ENCODE assay signal across 8 mouse cellular contexts in the genomic region with DNA sequence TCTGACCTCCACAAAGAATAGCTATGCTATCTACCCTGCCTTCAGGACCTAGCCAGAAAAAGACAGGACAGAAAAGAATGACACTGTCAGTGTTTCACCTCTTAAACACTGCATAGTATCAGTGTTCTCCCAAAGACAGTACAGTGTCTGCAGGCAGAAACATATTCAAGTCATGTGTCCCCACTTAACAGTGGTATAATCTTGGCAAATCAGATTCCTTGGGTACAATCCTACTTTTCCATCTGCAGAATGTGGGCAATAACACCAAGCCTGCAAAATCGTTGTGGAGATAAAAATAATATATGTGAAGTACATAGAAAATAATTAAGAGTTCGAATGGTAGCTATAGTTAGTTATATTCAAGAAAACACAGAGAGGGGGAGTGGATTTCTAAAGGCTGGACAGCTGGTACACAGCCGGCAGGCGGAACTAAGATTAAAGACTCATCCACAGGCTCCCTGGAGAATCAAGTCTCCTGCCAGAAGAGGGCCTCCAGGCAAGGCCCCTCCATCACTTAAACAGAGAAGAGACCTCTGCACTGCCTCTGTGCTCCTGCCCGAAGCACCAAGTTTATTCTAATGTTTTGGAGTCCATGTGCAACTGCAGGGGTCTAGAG. TPM values are rescaled to one million over a fixed set of nuclear protein-coding genes. Genes with fewer than 3 reads are reported as not detected.
DNase-seq lines count a peak whose midpoint lies in the region; ATAC-seq lines count a peak whose summit lies in the region.

No protein-coding gene starts in this region.

- H3K4me3 ChIP-seq in midbrain, embryonic 14.5 days (replicated peaks; ENCODE audit: low read depth, low read length), result no peak overlapping the region
- H3K4me3 ChIP-seq in midbrain, embryonic 15.5 days, result no peak overlapping the region

- H3K9ac ChIP-seq in midbrain, embryonic 14.5 days (replicated peaks; ENCODE audit: low read length), result no peak overlapping the region
- no peak overlapping the region for H3K9ac ChIP-seq in midbrain, embryonic 15.5 days

- no peaks in the 10 kb centered on the region for H3K9me3 ChIP-seq in midbrain, embryonic 14.5 days (ENCODE audit: control insufficient read depth, low read length)
- H3K9me3 ChIP-seq in midbrain, embryonic 15.5 days, result no peaks in the 10 kb centered on the region

- ATAC-seq in midbrain, embryonic 14.5 days (ENCODE audit: low FRiP score, low TSS enrichment), result no peak
- ATAC-seq in midbrain, embryonic 15.5 days (replicated peaks), result no peak

- H3K27ac ChIP-seq in midbrain, embryonic 14.5 days (replicated peaks; ENCODE audit: low read depth, low read length), result no peak overlapping the region
- no peak overlapping the region for H3K27ac ChIP-seq in midbrain, embryonic 15.5 days

- H3K27me3 ChIP-seq in midbrain, embryonic 14.5 days (ENCODE audit: control insufficient read depth, insufficient read depth, low read length), result no peaks in the 10 kb centered on the region
- no peaks in the 10 kb centered on the region for H3K27me3 ChIP-seq in midbrain, embryonic 15.5 days (replicated peaks)

- H3K4me1 ChIP-seq in midbrain, embryonic 14.5 days (ENCODE audit: control insufficient read depth, insufficient read depth, low read length), result no peaks in the 10 kb centered on the region
- no peaks in the 10 kb centered on the region for H3K4me1 ChIP-seq in midbrain, embryonic 15.5 days

- H3K36me3 ChIP-seq in midbrain, embryonic 14.5 days (ENCODE audit: control insufficient read depth, insufficient read depth, low read length), result no peaks in the 10 kb centered on the region
- H3K36me3 ChIP-seq in midbrain, embryonic 15.5 days (replicated peaks), result no peaks in the 10 kb centered on the region

- intact Hi-C loops in left cerebral cortex, postnatal 10 days (cut with DNase I), result loop anchor here (10.0 kb wide), 1 partner anchor 60 kb away; no protein-coding TSS in a partner anchor

- peak; percentile 5 for DNase-seq in midbrain, embryonic 14.5 days
- DNase-seq in frontal cortex, postnatal 14 days (ENCODE audit: low spot score in 2 of 2), result peak; percentile 33 to 55
- DNase-seq in left cerebral cortex, postnatal 10 days (ENCODE audit: extremely low spot score in 1 of 2, low spot score in 2 of 2), result peak; percentile 33 to 62
- DNase-seq in telencephalon, adult 2 months (ENCODE audit: low read depth, low spot score), result peak; percentile 91
- DNase-seq in liver, result no peak
- DNase-seq in kidney, postnatal 25 days, result no peak
- DNase-seq in spleen, postnatal 14 days (ENCODE audit: low spot score in 2 of 2), result no peak

- no peak overlapping the region for H3K4me2 ChIP-seq in midbrain, embryonic 14.5 days (ENCODE audit: low read length)
- no peak overlapping the region for H3K4me2 ChIP-seq in midbrain, embryonic 15.5 days

- 65% methylated on average over 5 of the region's 5 CpGs for WGBS in midbrain, embryonic 14.5 days
- WGBS in midbrain, embryonic 15.5 days, result 62% methylated on average over 5 of the region's 5 CpGs

RNA-seq across cellular contexts. Expression of gene Cd34, which starts 53.4 kb away (rescaled TPM):
- 15.8 and 34.8 TPM in 2 replicates for polyA plus RNA-seq in midbrain, embryonic 14.5 days (2014; fragmentation: Nextera tagmentation; extraction: Ambion mirVana)
- 28.0 TPM in 2 replicates for polyA plus RNA-seq in midbrain, embryonic 15.5 days (2015; fragmentation: Nextera tagmentation; extraction: Ambion mirVana)
- 10 to 100 TPM; 29.1 to 29.2 TPM for total RNA-seq in left cerebral cortex, postnatal 10 days (2021)

Comparison
In these comparisons a context has a peak if more than half of its experiments do, and no peak if none do; other contexts are left out.
1. DNase-seq: peak in midbrain, embryonic 14.5 days (single experiment), frontal cortex, postnatal 14 days (2 of 2), left cerebral cortex, postnatal 10 days (2 of 2) and telencephalon, adult 2 months (single experiment); none in liver (single experiment), kidney, postnatal 25 days (0 of 2) and spleen, postnatal 14 days (0 of 2).